Mouse (Mus musculus): ENCODE data around the gene Cnih1. TPM values are rescaled to one million over a fixed set of nuclear protein-coding genes. Genes with fewer than 3 reads are reported as not detected.

Gene Cnih1
- total and polyA plus RNA-seq, 3 experiments, result 48.7 to 52.2 (median 48.7) TPM

- H3K36me3 ChIP-seq (ENCODE audit: control insufficient read depth, insufficient read depth, low read length), result no peaks in the 10 kb centered on the region
Observed at GRCm38 (mm10) chr14:46770036-46770435, 18.2 kb downstream of the Cnih1 start.

GRCm38 (mm10) chr14:46767116-46767515 lies 21.1 kb downstream of the Cnih1 start:
- H3K36me3 ChIP-seq (ENCODE audit: control insufficient read depth, insufficient read depth, low read length), result no peaks in the 10 kb centered on the region
- DNase-seq, result no peak
- H3K4me3 ChIP-seq, result no peak overlapping the region
- no peaks in the 10 kb centered on the region for H3K4me1 ChIP-seq (ENCODE audit: control insufficient read depth, insufficient read depth, low read length)
- intact Hi-C loops (cut with DNase I), result no loop called here
- no peak for TF ChIP-seq POLR2A (IDR thresholded peaks at IDR 0.05; ENCODE audit: insufficient read depth, low read depth, low read length)
- no peak overlapping the region for H3K9ac ChIP-seq (ENCODE audit: low read depth, low read length)
- H3K79me2 ChIP-seq (replicated peaks; ENCODE audit: control insufficient read depth, insufficient read depth, low read length), result no peaks in the 10 kb centered on the region
- H3K27me3 ChIP-seq (ENCODE audit: control insufficient read depth, insufficient read depth, low read length), result no peaks in the 10 kb centered on the region
- H3K27ac ChIP-seq, result no peak overlapping the region
- 68% methylated on average over 12 of the region's 12 CpGs for WGBS

More at GRCm38 (mm10) chr14:46770036-46770435, 18.2 kb downstream of the Cnih1 start:
- Histone ChIP-seq H3K4me3 (no peak overlapping the region), H3K79me2 (replicated peaks; ENCODE audit: control insufficient read depth, insufficient read depth, low read length) (no peaks in the 10 kb centered on the region), H3K27me3 (ENCODE audit: control insufficient read depth, insufficient read depth, low read length) (no peaks in the 10 kb centered on the region), H3K4me1 (ENCODE audit: control insufficient read depth, insufficient read depth, low read length) (no peaks in the 10 kb centered on the region), H3K9ac (ENCODE audit: low read depth, low read length) (no peak overlapping the region), H3K27ac (no peak overlapping the region)
- WGBS, result 83% methylated on average over 6 of the region's 6 CpGs
- no peak for DNase-seq
- intact Hi-C loops (cut with DNase I), result no loop called here
- no peak for TF ChIP-seq EP300 (IDR thresholded peaks at IDR 0.05; ENCODE audit: insufficient read depth, low read depth, low read length)
- TF ChIP-seq CTCF (IDR thresholded peaks at IDR 0.05), result no peak
- no peak for TF ChIP-seq POLR2A (IDR thresholded peaks at IDR 0.05; ENCODE audit: insufficient read depth, low read depth, low read length)

GRCm38 (mm10) chr14:46761186-46761585 lies 27.0 kb downstream of the Cnih1 start:
- Histone ChIP-seq H3K36me3 (ENCODE audit: control insufficient read depth, insufficient read depth, low read length) (no peaks in the 10 kb centered on the region), H3K27me3 (ENCODE audit: control insufficient read depth, insufficient read depth, low read length) (no peaks in the 10 kb centered on the region), H3K27ac (no peak overlapping the region), H3K9ac (ENCODE audit: low read depth, low read length) (no peak overlapping the region), H3K79me2 (replicated peaks; ENCODE audit: control insufficient read depth, insufficient read depth, low read length) (no peaks in the 10 kb centered on the region), H3K4me1 (ENCODE audit: control insufficient read depth, insufficient read depth, low read length) (peaks cover 2% of the 10 kb centered on the region; the same call in 1 of the 2 replicates), H3K4me3 (no peak overlapping the region; the same call in 1 of the 2 replicates)
- intact Hi-C loops (cut with DNase I), result no loop called here
- 34% methylated on average over 6 of the region's 6 CpGs for WGBS
- DNase-seq, result peak in 1 of 2 experiments; percentile 12
- TF ChIP-seq POLR2A (IDR thresholded peaks at IDR 0.05; ENCODE audit: insufficient read depth, low read depth, low read length) (no peak), CTCF (IDR thresholded peaks at IDR 0.05) (no peak), EP300 (IDR thresholded peaks at IDR 0.05; ENCODE audit: insufficient read depth, low read depth, low read length) (no peak)

GRCm38 (mm10) chr14:46760355-46761029 lies 27.7 kb downstream of the Cnih1 start, which contains the start of gene Cdkn3:
Cdkn3 (plus strand) TSS chr14:46760541.
- Histone ChIP-seq H3K27ac (no peak within 1 kb of the TSS), H3K79me2 (replicated peaks; ENCODE audit: control insufficient read depth, insufficient read depth, low read length) (no peaks in the 10 kb centered on the region), H3K4me1 (ENCODE audit: control insufficient read depth, insufficient read depth, low read length) (peaks cover 2% of the 10 kb centered on the region; the same call in 1 of the 2 replicates), H3K4me3 (peak within 1 kb of the TSS; percentile 54), H3K27me3 (ENCODE audit: control insufficient read depth, insufficient read depth, low read length) (no peaks in the 10 kb centered on the region), H3K9ac (ENCODE audit: low read depth, low read length) (peak within 1 kb of the TSS; percentile 81), H3K36me3 (ENCODE audit: control insufficient read depth, insufficient read depth, low read length) (no peaks in the 10 kb centered on the region)
- DNase-seq, result peak; percentile 92 to 94
- WGBS, result under 1% methylated on average over 54 of the region's 54 CpGs
- intact Hi-C loops (cut with DNase I), result no loop called here
- TF ChIP-seq POLR2A (IDR thresholded peaks at IDR 0.05; ENCODE audit: insufficient read depth, low read depth, low read length) (no peak), EP300 (IDR thresholded peaks at IDR 0.05; ENCODE audit: insufficient read depth, low read depth, low read length) (no peak)

- TF ChIP-seq POLR2A (IDR thresholded peaks at IDR 0.05; ENCODE audit: insufficient read depth, low read depth, low read length) (no peak), CTCF (IDR thresholded peaks at IDR 0.05) (no peak), EP300 (IDR thresholded peaks at IDR 0.05; ENCODE audit: insufficient read depth, low read depth, low read length) (no peak)
- no peaks in the 10 kb centered on the region for H3K36me3 ChIP-seq (ENCODE audit: control insufficient read depth, insufficient read depth, low read length)
- intact Hi-C loops (cut with DNase I), result no loop called here
- peaks cover 2% of the 10 kb centered on the region; the same call in 1 of the 2 replicates for H3K4me1 ChIP-seq (ENCODE audit: control insufficient read depth, insufficient read depth, low read length)
- no peak overlapping the region for H3K9ac ChIP-seq (ENCODE audit: low read depth, low read length)
- WGBS, result 1% methylated on average over 7 of the region's 7 CpGs
- no peak overlapping the region for H3K27ac ChIP-seq
- DNase-seq, result no peak
- H3K4me3 ChIP-seq, result peak overlapping the region; percentile 54; the same call in 1 of the 2 replicates
- H3K79me2 ChIP-seq (replicated peaks; ENCODE audit: control insufficient read depth, insufficient read depth, low read length), result no peaks in the 10 kb centered on the region
- H3K27me3 ChIP-seq (ENCODE audit: control insufficient read depth, insufficient read depth, low read length), result no peaks in the 10 kb centered on the region
Observed at GRCm38 (mm10) chr14:46759970-46760354, 28.2 kb downstream of the Cnih1 start.

- 57% methylated on average over 9 of the region's 9 CpGs for WGBS
- no peak for DNase-seq
- Histone ChIP-seq H3K9ac (ENCODE audit: low read depth, low read length) (no peak overlapping the region), H3K4me3 (no peak overlapping the region), H3K27me3 (ENCODE audit: control insufficient read depth, insufficient read depth, low read length) (no peaks in the 10 kb centered on the region), H3K4me1 (ENCODE audit: control insufficient read depth, insufficient read depth, low read length) (peaks cover 2% of the 10 kb centered on the region; the same call in 1 of the 2 replicates), H3K36me3 (ENCODE audit: control insufficient read depth, insufficient read depth, low read length) (no peaks in the 10 kb centered on the region), H3K27ac (no peak overlapping the region), H3K79me2 (replicated peaks; ENCODE audit: control insufficient read depth, insufficient read depth, low read length) (no peaks in the 10 kb centered on the region)
- TF ChIP-seq POLR2A (IDR thresholded peaks at IDR 0.05; ENCODE audit: insufficient read depth, low read depth, low read length), result no peak
- TF ChIP-seq EP300 (IDR thresholded peaks at IDR 0.05; ENCODE audit: insufficient read depth, low read depth, low read length), result no peak
- TF ChIP-seq CTCF (IDR thresholded peaks at IDR 0.05), result no peak
- intact Hi-C loops (cut with DNase I), result no loop called here
Observed at GRCm38 (mm10) chr14:46757736-46758135, 30.5 kb downstream of the Cnih1 start.
